Mouse (Mus musculus): Measurements from ENCODE around the gene Plk2. TPM values are rescaled to one million over a fixed set of nuclear protein-coding genes. Genes with fewer than 3 reads are reported as not detected.

The Plk2 gene
- polyA plus RNA-seq, 1 experiment from 2014 or later, result 101 TPM

Other genes with a start within 250 kb of the Plk2 start
- gene Rab3c, start 114.0 kb upstream of the Plk2 start, polyA plus RNA-seq (2016; fragmentation: Nextera tagmentation; extraction: Ambion mirVana), result 0.09 and 0.54 TPM in 2 replicates
- gene Gapt, start 37.8 kb upstream of the Plk2 start, polyA plus RNA-seq (2016; fragmentation: Nextera tagmentation; extraction: Ambion mirVana), result 0.16 TPM in 1 of 2 replicates, not detected in the other